Mouse (Mus musculus): ENCODE results near the gene D630045J12Rik. TPM values are rescaled to one million over a fixed set of nuclear protein-coding genes. Genes with fewer than 3 reads are reported as not detected.

Gene D630045J12Rik
- polyA plus RNA-seq, 1 experiment, result 0.35 TPM

GRCm38 (mm10) chr6:38242295-38242830 is 11.4 kb downstream of the D630045J12Rik start:
- TF ChIP-seq CTCF (IDR thresholded peaks at IDR 0.05; ENCODE audit: extremely low read depth, insufficient read length, insufficient replicate concordance, low read depth, low read length) (no peak), POLR2A (IDR thresholded peaks at IDR 0.05; ENCODE audit: low read depth, low read length) (no peak)
- Histone ChIP-seq H3K4me3 (ENCODE audit: low read depth, low read length) (no peak overlapping the region), H3K4me1 (ENCODE audit: control insufficient read depth, insufficient read depth, insufficient read length, low read length) (no peaks in the 10 kb centered on the region), H3K36me3 (ENCODE audit: control insufficient read depth, insufficient read depth, low read length) (no peaks in the 10 kb centered on the region), H3K27ac (ENCODE audit: insufficient read depth, low read depth, low read length) (no peak overlapping the region), H3K27me3 (ENCODE audit: control insufficient read depth, insufficient read depth, low read length) (no peaks in the 10 kb centered on the region)
- WGBS, result 79% methylated on average over 8 of the region's 8 CpGs

- H3K36me3 ChIP-seq (ENCODE audit: control insufficient read depth, insufficient read depth, low read length), result no peaks in the 10 kb centered on the region
- no peak overlapping the region for H3K27ac ChIP-seq (ENCODE audit: insufficient read depth, low read depth, low read length)
- H3K4me1 ChIP-seq (ENCODE audit: control insufficient read depth, insufficient read depth, insufficient read length, low read length), result no peaks in the 10 kb centered on the region
- no peak for TF ChIP-seq CTCF (IDR thresholded peaks at IDR 0.05; ENCODE audit: extremely low read depth, insufficient read length, insufficient replicate concordance, low read depth, low read length)
- no peak for TF ChIP-seq POLR2A (IDR thresholded peaks at IDR 0.05; ENCODE audit: low read depth, low read length)
- no peak overlapping the region for H3K4me3 ChIP-seq (ENCODE audit: low read depth, low read length)
- 87% methylated on average over 4 of the region's 4 CpGs for WGBS
- H3K27me3 ChIP-seq (ENCODE audit: control insufficient read depth, insufficient read depth, low read length), result no peaks in the 10 kb centered on the region
Observed at GRCm38 (mm10) chr6:38241508-38241907, 12.3 kb downstream of the D630045J12Rik start.

DNA sequence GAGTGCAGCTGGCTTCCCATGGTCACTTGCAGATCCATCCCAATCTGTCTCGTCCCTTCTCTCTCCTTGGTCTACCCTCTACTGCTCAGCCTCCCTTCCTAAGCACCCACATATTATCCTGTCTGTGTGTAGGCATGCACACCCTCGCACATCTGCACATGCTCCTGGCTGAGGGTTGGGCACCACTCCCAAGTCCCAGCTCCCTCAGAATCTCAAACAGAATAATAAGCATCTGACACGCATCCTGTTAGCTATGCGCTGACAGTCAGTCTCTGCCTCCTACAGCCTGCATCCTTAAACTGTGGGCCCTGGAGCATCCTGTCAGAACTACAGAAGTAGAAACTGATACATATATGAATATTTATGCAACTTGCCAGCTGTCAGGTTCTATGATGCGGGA is 13.2 kb downstream of the D630045J12Rik start:
- H3K36me3 ChIP-seq (ENCODE audit: control insufficient read depth, insufficient read depth, low read length), result no peaks in the 10 kb centered on the region
- H3K27me3 ChIP-seq (ENCODE audit: control insufficient read depth, insufficient read depth, low read length), result no peaks in the 10 kb centered on the region
- 77% methylated on average over 5 of the region's 5 CpGs for WGBS
- TF ChIP-seq POLR2A (IDR thresholded peaks at IDR 0.05; ENCODE audit: low read depth, low read length), result no peak
- TF ChIP-seq CTCF (IDR thresholded peaks at IDR 0.05; ENCODE audit: extremely low read depth, insufficient read length, insufficient replicate concordance, low read depth, low read length), result no peak
- H3K4me1 ChIP-seq (ENCODE audit: control insufficient read depth, insufficient read depth, insufficient read length, low read length), result no peaks in the 10 kb centered on the region
- H3K27ac ChIP-seq (ENCODE audit: insufficient read depth, low read depth, low read length), result no peak overlapping the region
- no peak overlapping the region for H3K4me3 ChIP-seq (ENCODE audit: low read depth, low read length)

DNA sequence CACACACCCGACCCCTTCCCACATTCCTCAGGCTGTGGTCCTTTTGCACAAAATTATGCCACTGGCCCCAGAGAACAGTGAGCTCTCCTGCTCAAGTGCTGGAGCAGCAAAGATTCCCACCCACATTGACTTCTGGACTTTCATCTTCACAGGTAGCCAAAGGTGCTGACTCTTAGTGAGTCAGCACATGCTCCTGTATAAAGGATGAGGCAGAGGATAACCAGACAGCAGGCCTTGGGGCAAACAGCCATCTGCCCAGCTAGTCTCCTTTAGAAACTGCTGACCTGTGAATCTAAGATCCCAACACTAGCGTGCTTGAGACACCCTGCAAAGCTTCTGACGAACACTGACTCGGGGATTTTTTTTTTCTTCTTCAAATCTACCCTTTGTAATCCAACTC is 15.4 kb downstream of the D630045J12Rik start:
- no peak for TF ChIP-seq CTCF (IDR thresholded peaks at IDR 0.05; ENCODE audit: extremely low read depth, insufficient read length, insufficient replicate concordance, low read depth, low read length)
- no peak for TF ChIP-seq POLR2A (IDR thresholded peaks at IDR 0.05; ENCODE audit: low read depth, low read length)
- Histone ChIP-seq H3K36me3 (ENCODE audit: control insufficient read depth, insufficient read depth, low read length) (no peaks in the 10 kb centered on the region), H3K4me3 (ENCODE audit: low read depth, low read length) (no peak overlapping the region), H3K27ac (ENCODE audit: insufficient read depth, low read depth, low read length) (no peak overlapping the region), H3K4me1 (ENCODE audit: control insufficient read depth, insufficient read depth, insufficient read length, low read length) (no peaks in the 10 kb centered on the region), H3K27me3 (ENCODE audit: control insufficient read depth, insufficient read depth, low read length) (no peaks in the 10 kb centered on the region)
- WGBS, result 68% methylated on average over 4 of the region's 4 CpGs

DNA sequence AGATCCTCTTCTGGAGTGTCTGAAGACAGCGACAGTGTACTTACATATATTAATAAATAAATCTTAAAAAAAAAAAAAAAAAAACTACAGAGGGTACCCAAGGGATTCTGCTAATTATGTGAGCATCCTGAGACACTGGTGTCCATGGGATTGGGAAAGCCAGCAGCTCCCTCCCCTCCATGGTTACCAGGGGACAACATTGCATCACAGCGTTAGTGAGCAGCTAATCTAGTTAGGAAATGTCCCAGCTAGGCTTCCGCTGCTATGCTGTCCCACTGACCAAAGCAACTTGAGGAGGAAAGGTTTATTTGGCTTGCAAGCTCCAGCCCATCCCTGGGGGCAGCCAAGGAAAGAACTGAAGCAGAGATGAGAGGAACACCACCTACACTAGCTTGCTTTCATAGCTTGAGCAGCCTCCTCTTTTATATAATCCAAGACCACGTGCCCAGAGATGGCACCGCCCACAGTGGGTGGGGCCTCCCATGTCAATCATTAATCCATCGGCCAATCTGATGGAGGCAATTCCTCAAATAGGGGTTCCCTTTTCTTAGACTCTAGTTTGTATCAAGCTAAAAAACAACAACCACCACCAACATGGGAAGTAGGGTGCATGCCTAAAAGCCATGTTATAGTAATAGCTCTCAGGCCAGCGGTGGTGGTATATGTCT is 17.7 kb downstream of the D630045J12Rik start:
- Histone ChIP-seq H3K4me3 (ENCODE audit: low read depth, low read length) (no peak overlapping the region), H3K27me3 (ENCODE audit: control insufficient read depth, insufficient read depth, low read length) (no peaks in the 10 kb centered on the region), H3K36me3 (ENCODE audit: control insufficient read depth, insufficient read depth, low read length) (no peaks in the 10 kb centered on the region), H3K4me1 (ENCODE audit: control insufficient read depth, insufficient read depth, insufficient read length, low read length) (no peaks in the 10 kb centered on the region), H3K27ac (ENCODE audit: insufficient read depth, low read depth, low read length) (no peak overlapping the region)
- no peak for TF ChIP-seq CTCF (IDR thresholded peaks at IDR 0.05; ENCODE audit: extremely low read depth, insufficient read length, insufficient replicate concordance, low read depth, low read length)
- TF ChIP-seq POLR2A (IDR thresholded peaks at IDR 0.05; ENCODE audit: low read depth, low read length), result no peak
- WGBS, result 77% methylated on average over 7 of the region's 7 CpGs

DNA sequence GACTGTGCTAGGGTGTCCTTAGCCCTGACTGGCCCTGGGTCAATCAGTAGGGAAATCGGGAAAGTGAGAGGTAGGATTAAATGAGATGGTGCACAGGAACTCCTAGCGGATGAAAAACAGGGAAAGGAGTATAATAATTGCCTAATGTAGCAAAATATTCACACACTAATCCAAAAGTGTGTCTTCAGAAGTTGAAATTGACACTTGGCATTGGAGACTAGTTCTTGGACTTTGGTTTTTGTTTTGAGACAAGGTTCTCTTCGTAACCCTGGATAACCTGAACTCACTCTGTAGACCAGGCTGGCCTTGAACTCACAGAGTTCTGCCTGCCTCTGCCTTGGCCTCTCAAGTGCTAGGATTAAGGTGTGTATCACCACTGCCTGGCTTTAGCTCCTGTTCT is 20.0 kb downstream of the D630045J12Rik start:
- no peaks in the 10 kb centered on the region for H3K36me3 ChIP-seq (ENCODE audit: control insufficient read depth, insufficient read depth, low read length)
- TF ChIP-seq POLR2A (IDR thresholded peaks at IDR 0.05; ENCODE audit: low read depth, low read length), result no peak
- H3K4me3 ChIP-seq (ENCODE audit: low read depth, low read length), result no peak overlapping the region
- 90% methylated on average over 3 of the region's 3 CpGs for WGBS
- H3K4me1 ChIP-seq (ENCODE audit: control insufficient read depth, insufficient read depth, insufficient read length, low read length), result no peaks in the 10 kb centered on the region
- no peak overlapping the region for H3K27ac ChIP-seq (ENCODE audit: insufficient read depth, low read depth, low read length)
- no peaks in the 10 kb centered on the region for H3K27me3 ChIP-seq (ENCODE audit: control insufficient read depth, insufficient read depth, low read length)

- TF ChIP-seq CTCF (IDR thresholded peaks at IDR 0.05; ENCODE audit: extremely low read depth, insufficient read length, insufficient replicate concordance, low read depth, low read length), result no peak
- TF ChIP-seq POLR2A (IDR thresholded peaks at IDR 0.05; ENCODE audit: low read depth, low read length), result no peak
- Histone ChIP-seq H3K4me1 (ENCODE audit: control insufficient read depth, insufficient read depth, insufficient read length, low read length) (no peaks in the 10 kb centered on the region), H3K36me3 (ENCODE audit: control insufficient read depth, insufficient read depth, low read length) (no peaks in the 10 kb centered on the region), H3K4me3 (ENCODE audit: low read depth, low read length) (no peak overlapping the region), H3K27ac (ENCODE audit: insufficient read depth, low read depth, low read length) (no peak overlapping the region), H3K27me3 (ENCODE audit: control insufficient read depth, insufficient read depth, low read length) (no peaks in the 10 kb centered on the region)
- WGBS, result 89% methylated on average over 3 of the region's 3 CpGs
Observed at GRCm38 (mm10) chr6:38232917-38233316, 20.9 kb downstream of the D630045J12Rik start.

Measured in small intestine, adult 2 months (tissue).